Mouse (Mus musculus) heart, postnatal 0 days (tissue): ENCODE results near the gene Lrmp.

ENCODE experiments used
- CTCF ChIP-seq: IDR thresholded peaks from 2 replicates; pipeline ENCODE4 v1.5.1; 2016; ENCODE audit warnings: antibody characterized with exemption, control low read depth, low read depth
- EP300 ChIP-seq: IDR thresholded peaks from 2 replicates; pipeline ENCODE4 v1.6.1; 2016; ENCODE audit warnings: antibody characterized with exemption, low read depth

- TF ChIP-seq CTCF, result no peak
- no peak for TF ChIP-seq EP300
Measured at GRCm38 (mm10) chr6:145091998-145092397, 23.5 kb upstream of the Lrmp start.
